Mouse (Mus musculus): Measurements from ENCODE around the gene Hdac10. TPM values are rescaled to one million over a fixed set of nuclear protein-coding genes. Genes with fewer than 3 reads are reported as not detected.

Hdac10 gene
- total and polyA plus RNA-seq, 3 experiments: 23.3 to 26.6 TPM; not detected in 1

DNA sequence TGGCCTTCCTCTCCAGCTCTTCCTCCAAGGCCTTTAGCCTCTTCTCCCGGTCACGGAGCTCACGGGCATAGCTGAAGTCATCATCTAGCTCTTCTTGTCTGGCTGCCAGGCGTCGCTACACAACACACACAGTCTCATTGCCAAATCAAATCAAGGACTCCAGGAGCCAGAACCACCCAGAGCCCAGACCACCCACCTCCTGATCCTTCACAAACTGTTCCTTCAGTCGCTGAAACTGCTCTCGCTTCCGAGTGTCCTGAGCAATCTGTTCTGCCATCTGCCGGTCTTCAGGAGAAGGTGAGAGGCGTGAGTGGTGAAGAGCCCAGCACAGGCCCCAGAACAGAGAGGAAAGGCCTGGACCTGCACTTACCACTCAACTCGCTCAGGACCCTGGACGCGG is 22.4 kb downstream of the Hdac10 start:
- DNase-seq (ENCODE audit: low read depth, low spot score): no peak
- H3K27me3 ChIP-seq (ENCODE audit: control insufficient read depth in 1 of 2, insufficient read depth in 2 of 2, low read length in 2 of 2): no peaks in the 10 kb centered on the region
- no peak overlapping the region for H3K9ac ChIP-seq (ENCODE audit: control insufficient read depth, low read depth, low read length, poor library complexity, severe bottlenecking)
- H3K27ac ChIP-seq (ENCODE audit: control insufficient read depth, low read depth, low read length): no peak overlapping the region
- TF ChIP-seq MYC (IDR thresholded peaks at IDR 0.05; ENCODE audit: low read depth, low read length): no peak
- no peak for TF ChIP-seq TCF12 (IDR thresholded peaks at IDR 0.05; ENCODE audit: low read depth, low read length)
- no peak for TF ChIP-seq MXI1 (IDR thresholded peaks at IDR 0.05; ENCODE audit: low read depth, low read length)
- TF ChIP-seq GABPA (IDR thresholded peaks at IDR 0.05; ENCODE audit: low read depth, low read length): no peak
- TF ChIP-seq POLR2AphosphoS5 (IDR thresholded peaks at IDR 0.05; ENCODE audit: borderline replicate concordance, low read depth, low read length): no peak
- TF ChIP-seq E2F4 (IDR thresholded peaks at IDR 0.05; ENCODE audit: borderline replicate concordance, low read depth, low read length): no peak
- TF ChIP-seq JUND (IDR thresholded peaks at IDR 0.05; ENCODE audit: low read depth, low read length): no peak
- no peak for TF ChIP-seq RAD21 (IDR thresholded peaks at IDR 0.05; ENCODE audit: low read depth, low read length)
- H3K4me1 ChIP-seq (ENCODE audit: control insufficient read depth in 1 of 2, insufficient read depth in 2 of 2, low read length in 2 of 2): no peaks in the 10 kb centered on the region
- no peak overlapping the region for H3K4me3 ChIP-seq (ENCODE audit: control insufficient read depth in 1 of 2, insufficient read depth in 1 of 2, low read depth in 2 of 2, low read length in 2 of 2)
- H3K79me2 ChIP-seq (ENCODE audit: control insufficient read depth, insufficient read depth, low read length, poor library complexity): no peaks in the 10 kb centered on the region
- H3K9me3 ChIP-seq (replicated peaks; ENCODE audit: insufficient read depth, low read length): no peaks in the 10 kb centered on the region
- H3K36me3 ChIP-seq (ENCODE audit: control insufficient read depth in 1 of 2, insufficient read depth in 2 of 2, low read length in 2 of 2): peaks cover 0 to 4% of the 10 kb centered on the region in 2 experiments; a peak in 2 of 4 replicates

DNA sequence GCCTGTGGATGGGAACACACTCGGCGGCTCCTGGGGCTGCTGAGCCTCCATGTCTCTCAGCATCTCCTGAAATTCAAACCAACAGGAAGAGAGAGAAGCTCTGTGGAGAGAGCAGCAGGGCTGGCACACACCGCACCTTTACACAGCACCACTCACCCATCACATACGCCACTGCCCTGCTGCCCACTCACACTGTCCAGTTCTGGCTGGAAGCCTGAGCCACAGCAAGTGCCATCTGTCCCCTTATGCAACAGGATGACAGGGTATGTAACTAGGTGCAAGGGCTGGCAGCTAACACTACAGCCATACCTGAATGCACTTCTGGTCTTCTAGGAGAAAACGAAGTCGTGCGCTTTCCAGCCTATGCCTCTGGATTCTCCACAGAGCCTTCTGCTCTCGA is 24.1 kb downstream of the Hdac10 start:
- Histone ChIP-seq H3K9ac (ENCODE audit: control insufficient read depth, low read depth, low read length, poor library complexity, severe bottlenecking) (no peak overlapping the region), H3K9me3 (replicated peaks; ENCODE audit: insufficient read depth, low read length) (no peaks in the 10 kb centered on the region), H3K36me3 (ENCODE audit: control insufficient read depth in 1 of 2, insufficient read depth in 2 of 2, low read length in 2 of 2) (peaks cover 0 to 4% of the 10 kb centered on the region in 2 experiments; a peak in 2 of 4 replicates), H3K4me1 (ENCODE audit: control insufficient read depth in 1 of 2, insufficient read depth in 2 of 2, low read length in 2 of 2) (no peaks in the 10 kb centered on the region), H3K79me2 (ENCODE audit: control insufficient read depth, insufficient read depth, low read length, poor library complexity) (no peaks in the 10 kb centered on the region), H3K4me3 (ENCODE audit: control insufficient read depth in 1 of 2, insufficient read depth in 1 of 2, low read depth in 2 of 2, low read length in 2 of 2) (no peak overlapping the region), H3K27me3 (ENCODE audit: control insufficient read depth in 1 of 2, insufficient read depth in 2 of 2, low read length in 2 of 2) (no peaks in the 10 kb centered on the region), H3K27ac (ENCODE audit: control insufficient read depth, low read depth, low read length) (no peak overlapping the region)
- DNase-seq (ENCODE audit: low read depth, low spot score): no peak
- TF ChIP-seq ZKSCAN1 (IDR thresholded peaks at IDR 0.05; ENCODE audit: low read depth, low read length) (no peak), EP300 (IDR thresholded peaks at IDR 0.05; ENCODE audit: low read depth in 1 of 2, low read length in 2 of 2) (no peak), KAT2A (conservative IDR thresholded peaks at IDR 0.05; ENCODE audit: low read depth, low read length) (no peak), RCOR1 (IDR thresholded peaks at IDR 0.05; ENCODE audit: low read depth, low read length) (no peak), RAD21 (IDR thresholded peaks at IDR 0.05; ENCODE audit: low read depth, low read length) (no peak), CHD2 (IDR thresholded peaks at IDR 0.05; ENCODE audit: low read length) (no peak), MAFK (IDR thresholded peaks at IDR 0.05; ENCODE audit: borderline replicate concordance, low read depth, low read length) (no peak), ZNF384 (IDR thresholded peaks at IDR 0.05; ENCODE audit: low read depth, low read length) (no peak), GATA1 (IDR thresholded peaks at IDR 0.05; ENCODE audit: low read depth, low read length) (no peak), USF1 (IDR thresholded peaks at IDR 0.05; ENCODE audit: low read depth, low read length) (no peak), MEF2A (IDR thresholded peaks at IDR 0.05; ENCODE audit: extremely low read depth, insufficient replicate concordance, low read depth, low read length, poor library complexity, severe bottlenecking) (no peak), SIN3A (IDR thresholded peaks at IDR 0.05; ENCODE audit: low read length) (no peak), JUND (IDR thresholded peaks at IDR 0.05; ENCODE audit: low read depth, low read length) (no peak), BHLHE40 (IDR thresholded peaks at IDR 0.05; ENCODE audit: borderline replicate concordance, low read depth, low read length) (no peak), ETS1 (IDR thresholded peaks at IDR 0.05; ENCODE audit: low read depth, low read length) (no peak), POLR2AphosphoS5 (IDR thresholded peaks at IDR 0.05; ENCODE audit: borderline replicate concordance, low read depth, low read length) (no peak)
